ENCODE assay signal across 21 mouse cellular contexts in genomic region chr2:60546082-60546481, GRCm38 (mm10). TPM values are rescaled to one million over a fixed set of nuclear protein-coding genes. Genes with fewer than 3 reads are reported as not detected.
DNase-seq lines count a peak whose midpoint lies in the region; ATAC-seq and TF ChIP-seq lines count a peak whose summit lies in the region.
"Had no signal": no experiment of that assay in that cellular context is flagged by ENCODE, and none has a peak within 500 bp of the region (broad histone marks: within the 10 kb centered on the region; RNA-seq: fewer than 3 reads in every experiment).

No protein-coding gene starts in this region.

- H3K9me3 ChIP-seq in lung, embryonic 14.5 days (ENCODE audit: low read depth, low read length), result no peaks in the 10 kb centered on the region
- H3K9me3 ChIP-seq in kidney, postnatal 0 days (replicated peaks; ENCODE audit: low read length), result no peaks in the 10 kb centered on the region
- no peaks in the 10 kb centered on the region for H3K9me3 ChIP-seq in hindbrain, embryonic 14.5 days (ENCODE audit: control insufficient read depth, low read length)
- H3K9me3 ChIP-seq: G1E; hindbrain, embryonic 12.5 days; limb, embryonic 15.5 days; midbrain, embryonic 10.5 days had no signal

- H3K27ac ChIP-seq in lung, embryonic 14.5 days (ENCODE audit: low read depth), result no peak overlapping the region
- no peak overlapping the region for H3K27ac ChIP-seq in kidney, postnatal 0 days
- no peak overlapping the region for H3K27ac ChIP-seq in hindbrain, embryonic 14.5 days
- H3K27ac ChIP-seq: gastrocnemius, adult 2 months; hindbrain, embryonic 12.5 days; limb, embryonic 15.5 days; midbrain, embryonic 10.5 days had no signal

- peak; percentile 46 for DNase-seq in lung, embryonic 14.5 days
- no peak for DNase-seq in lung, postnatal 14 days
- DNase-seq in kidney, adult 18-20 months, result peak; percentile 13
- DNase-seq in kidney, postnatal 0 days (ENCODE audit: low spot score), result peak; percentile 89
- DNase-seq in lung, postnatal 36 days, result peak; percentile 30
- no peak for DNase-seq in natural killer cell, adult 2 months (ENCODE audit: low spot score in 2 of 2)
- DNase-seq in gastrocnemius, postnatal 25 days, result no peak
- DNase-seq in hindbrain, embryonic 14.5 days (ENCODE audit: low spot score), result no peak
- DNase-seq: adrenal gland, adult 8-10 months; cerebellum, postnatal 14 days; forebrain, postnatal 0 days; gastrocnemius, adult 2 months; heart, postnatal 10 days; right cerebral cortex, postnatal 25 days; thymus, adult 18-20 months had no signal

- H3K4me1 ChIP-seq in lung, embryonic 14.5 days (ENCODE audit: insufficient read depth), result peaks cover 16% of the 10 kb centered on the region
- no peaks in the 10 kb centered on the region; the same call in 1 of the 2 replicates for H3K4me1 ChIP-seq in kidney, postnatal 0 days (replicated peaks; ENCODE audit: insufficient read depth, low read length)
- no peaks in the 10 kb centered on the region for H3K4me1 ChIP-seq in hindbrain, embryonic 14.5 days (replicated peaks; ENCODE audit: control insufficient read depth, insufficient read depth, low read length)
- H3K4me1 ChIP-seq: limb, embryonic 15.5 days had no signal

- no peak for TF ChIP-seq CTCF in lung, embryonic 14.5 days (IDR thresholded peaks at IDR 0.05; ENCODE audit: low read depth)
- TF ChIP-seq CTCF in kidney, postnatal 0 days (IDR thresholded peaks at IDR 0.05; ENCODE audit: low read depth), result no peak

- H3K9ac ChIP-seq in lung, embryonic 14.5 days, result no peak overlapping the region
- H3K9ac ChIP-seq in kidney, postnatal 0 days (ENCODE audit: low read depth, low read length), result no peak overlapping the region
- H3K9ac ChIP-seq in hindbrain, embryonic 14.5 days, result no peak overlapping the region
- H3K9ac ChIP-seq: forebrain, postnatal 0 days; hindbrain, embryonic 12.5 days; limb, embryonic 15.5 days had no signal

- no peaks in the 10 kb centered on the region for H3K27me3 ChIP-seq in lung, embryonic 14.5 days (ENCODE audit: insufficient read depth, low read length)
- H3K27me3 ChIP-seq in kidney, postnatal 0 days (ENCODE audit: insufficient read depth, low read length), result no peaks in the 10 kb centered on the region
- H3K27me3 ChIP-seq in hindbrain, embryonic 14.5 days (ENCODE audit: control insufficient read depth, insufficient read depth, low read length), result no peaks in the 10 kb centered on the region
- H3K27me3 ChIP-seq: limb, embryonic 15.5 days had no signal

- H3K4me2 ChIP-seq in lung, embryonic 14.5 days, result no peak overlapping the region
- no peak overlapping the region for H3K4me2 ChIP-seq in kidney, postnatal 0 days (ENCODE audit: low read length)
- H3K4me2 ChIP-seq in hindbrain, embryonic 14.5 days (replicated peaks), result no peak overlapping the region
- H3K4me2 ChIP-seq: hindbrain, embryonic 12.5 days; limb, embryonic 15.5 days had no signal

- WGBS in lung, embryonic 14.5 days, result 58% methylated on average over 4 of the region's 4 CpGs
- WGBS in kidney, postnatal 0 days, result 47% methylated on average over 4 of the region's 4 CpGs
- 87% methylated on average over 4 of the region's 4 CpGs for WGBS in hindbrain, embryonic 14.5 days

- H3K4me3 ChIP-seq in lung, embryonic 14.5 days (ENCODE audit: low read depth, low read length), result no peak overlapping the region
- no peak overlapping the region for H3K4me3 ChIP-seq in kidney, postnatal 0 days (replicated peaks; ENCODE audit: low read depth, low read length)
- H3K4me3 ChIP-seq in hindbrain, embryonic 14.5 days (replicated peaks; ENCODE audit: low read length), result no peak overlapping the region
- H3K4me3 ChIP-seq: gastrocnemius, adult 2 months; hindbrain, embryonic 12.5 days; limb, embryonic 15.5 days; midbrain, embryonic 10.5 days had no signal

- ATAC-seq in lung, embryonic 14.5 days (ENCODE audit: insufficient read depth), result peak; percentile 29; the same call in 1 of the 2 replicates
- ATAC-seq in kidney, postnatal 0 days (replicated peaks; ENCODE audit: low FRiP score, low read depth), result peak; percentile 65; the same call in 1 of the 2 replicates
- no peak for ATAC-seq in hindbrain, embryonic 14.5 days (ENCODE audit: low FRiP score)
- ATAC-seq: CD4-positive, CD25-positive, alpha-beta regulatory T cell, adult 4 months; forebrain, postnatal 0 days had no signal

- no peaks in the 10 kb centered on the region for H3K36me3 ChIP-seq in lung, embryonic 14.5 days (ENCODE audit: insufficient read depth)
- no peaks in the 10 kb centered on the region for H3K36me3 ChIP-seq in kidney, postnatal 0 days (ENCODE audit: insufficient read depth, low read length)
- no peaks in the 10 kb centered on the region for H3K36me3 ChIP-seq in hindbrain, embryonic 14.5 days (replicated peaks; ENCODE audit: control insufficient read depth, insufficient read depth)
- H3K36me3 ChIP-seq: G1E; hindbrain, embryonic 12.5 days; limb, embryonic 15.5 days; midbrain, embryonic 10.5 days had no signal

RNA-seq across cellular contexts. Expression of gene Pla2r1, which starts 7.0 kb away (rescaled TPM):
- polyA plus RNA-seq in lung, embryonic 14.5 days (2014; fragmentation: Nextera tagmentation; extraction: Ambion mirVana), result 3.8 and 4.6 TPM in 2 replicates
- 3.1 and 3.7 TPM in 2 replicates for polyA plus RNA-seq in kidney, postnatal 0 days (2015; fragmentation: Nextera tagmentation; extraction: Ambion mirVana)
- total RNA-seq in gastrocnemius, postnatal 25 days (2021), result under 1 TPM; 0.69 to 0.88 TPM
- polyA plus RNA-seq in hindbrain, embryonic 14.5 days (2014; fragmentation: Nextera tagmentation; extraction: Ambion mirVana), result 0.81 and 1.1 TPM in 2 replicates
- total RNA-seq: monocyte, adult 5-6 weeks had no signal
- polyA plus RNA-seq: CD4-positive, CD25-positive, alpha-beta regulatory T cell, adult 4 months; G1E had no signal

Comparison
In these comparisons a context has a peak if more than half of its experiments do, and no peak if none do; other contexts are left out.
1. DNase-seq: peak in lung, embryonic 14.5 days (single experiment), kidney, adult 18-20 months (single experiment), kidney, postnatal 0 days (single experiment) and lung, postnatal 36 days (single experiment); none in lung, postnatal 14 days (single experiment), natural killer cell, adult 2 months (0 of 2), gastrocnemius, postnatal 25 days (single experiment) and hindbrain, embryonic 14.5 days (single experiment).